Mouse (Mus musculus) ES-Bruce4 (cell line): ENCODE measurements around the gene Polg. TPM values are rescaled to one million over a fixed set of nuclear protein-coding genes. Genes with fewer than 3 reads are reported as not detected.

Experiments used
- H3K27ac ChIP-seq: 2 replicates; pipeline ENCODE4 v1.5.1; 2012; ENCODE audit warnings: low read length, inconsistent platforms; ENCODE audit not compliant: insufficient read depth
- H3K27me3 ChIP-seq: 2 replicates; pipeline ENCODE4 v1.6.1; 2012; ENCODE audit warnings: mild to moderate bottlenecking, low read length, inconsistent platforms; ENCODE audit not compliant: control insufficient read depth, poor library complexity, insufficient read depth, severe bottlenecking
- H3K36me3 ChIP-seq: 2 replicates; pipeline ENCODE4 v1.6.1; 2012; ENCODE audit warnings: inconsistent platforms, mild to moderate bottlenecking, low read length, moderate library complexity; ENCODE audit not compliant: control insufficient read depth, poor library complexity, insufficient read depth, severe bottlenecking
- H3K4me1 ChIP-seq: one replicate; pipeline ENCODE4 v1.8.1; 2011; ENCODE audit warnings: low read length; ENCODE audit not compliant: control insufficient read depth, insufficient read depth
- H3K4me3 ChIP-seq: 2 replicates; pipeline ENCODE4 v1.5.1; 2011; ENCODE audit warnings: low read depth, mild to moderate bottlenecking, low read length
- H3K9ac ChIP-seq: 2 replicates; pipeline ENCODE4 v1.6.1; 2012; ENCODE audit warnings: low read depth, mild to moderate bottlenecking, inconsistent platforms; ENCODE audit not compliant: poor library complexity, severe bottlenecking
- H3K9me3 ChIP-seq: replicated peaks from 2 replicates; pipeline ENCODE4 v1.6.1; 2012; ENCODE audit warnings: mild to moderate bottlenecking, low read length, inconsistent platforms; ENCODE audit not compliant: control insufficient read depth, poor library complexity, insufficient read depth, severe bottlenecking
- CTCF ChIP-seq: IDR thresholded peaks from one replicate; pipeline ENCODE4 v1.8.1; 2011; ENCODE audit warnings: low read depth, low read length
- EP300 ChIP-seq: IDR thresholded peaks from 2 replicates; pipeline ENCODE4 v1.6.1; 2011; ENCODE audit warnings: low read depth, low read length; ENCODE audit not compliant: insufficient read depth
- POLR2A ChIP-seq: IDR thresholded peaks from one replicate; pipeline ENCODE4 v1.8.1; 2011; ENCODE audit warnings: low read length; ENCODE audit not compliant: insufficient read depth
- polyA plus RNA-seq: library from polyadenylated mRNA; stranded (reverse); fragments of >200 nt; gene quantifications from 2 replicates; pipeline ENCODE4 v1.2.4, GENCODE M21; 2011; ENCODE audit warnings: low read depth; ENCODE audit not compliant: missing spikeins, insufficient read depth, insufficient read length

Gene Polg
- polyA plus RNA-seq, 1 experiment = 78.3 TPM

- H3K27ac ChIP-seq = no peak overlapping the region
- H3K36me3 ChIP-seq = no peaks in the 10 kb centered on the region
- TF ChIP-seq EP300 (no peak), CTCF (peak; percentile 63)
- no peak overlapping the region for H3K4me3 ChIP-seq
- H3K9me3 ChIP-seq = no peaks in the 10 kb centered on the region
- H3K9ac ChIP-seq = no peak overlapping the region
- no peaks in the 10 kb centered on the region for H3K27me3 ChIP-seq
- no peaks in the 10 kb centered on the region for H3K4me1 ChIP-seq
These were observed 6.6 kb upstream of the Polg start for GRCm38 (mm10) chr7:79472792-79473191.

- TF ChIP-seq EP300 (no peak), POLR2A (no peak), CTCF (no peak)
- Histone ChIP-seq H3K4me3 (no peak overlapping the region), H3K27ac (no peak overlapping the region), H3K9me3 (no peaks in the 10 kb centered on the region), H3K36me3 (no peaks in the 10 kb centered on the region), H3K4me1 (no peaks in the 10 kb centered on the region), H3K9ac (no peak overlapping the region), H3K27me3 (no peaks in the 10 kb centered on the region)
These were observed 5.3 kb upstream of the Polg start for GRCm38 (mm10) chr7:79471436-79471835.

GRCm38 (mm10) chr7:79470718-79471117 is 4.6 kb upstream of the Polg start:
- Histone ChIP-seq H3K36me3 (no peaks in the 10 kb centered on the region), H3K4me1 (no peaks in the 10 kb centered on the region), H3K27me3 (no peaks in the 10 kb centered on the region), H3K27ac (no peak overlapping the region), H3K4me3 (no peak overlapping the region), H3K9me3 (no peaks in the 10 kb centered on the region), H3K9ac (no peak overlapping the region)
- TF ChIP-seq CTCF (no peak), EP300 (no peak), POLR2A (no peak)

- Histone ChIP-seq H3K27me3 (no peaks in the 10 kb centered on the region), H3K9me3 (no peaks in the 10 kb centered on the region), H3K9ac (no peak overlapping the region), H3K36me3 (no peaks in the 10 kb centered on the region), H3K27ac (no peak overlapping the region), H3K4me3 (no peak overlapping the region), H3K4me1 (no peaks in the 10 kb centered on the region)
- TF ChIP-seq CTCF (no peak), EP300 (no peak), POLR2A (no peak)
These were observed 3.6 kb upstream of the Polg start for GRCm38 (mm10) chr7:79469766-79470165.

GRCm38 (mm10) chr7:79468994-79469393 is 2.8 kb upstream of the Polg start:
- no peaks in the 10 kb centered on the region for H3K36me3 ChIP-seq
- H3K27ac ChIP-seq = no peak overlapping the region
- TF ChIP-seq POLR2A (no peak), CTCF (no peak), EP300 (no peak)
- H3K9me3 ChIP-seq = no peaks in the 10 kb centered on the region
- peaks cover 2% of the 10 kb centered on the region for H3K4me1 ChIP-seq
- H3K27me3 ChIP-seq = no peaks in the 10 kb centered on the region
- no peak overlapping the region for H3K9ac ChIP-seq
- no peak overlapping the region for H3K4me3 ChIP-seq

- no peaks in the 10 kb centered on the region for H3K27me3 ChIP-seq
- H3K4me3 ChIP-seq = no peak overlapping the region
- H3K4me1 ChIP-seq = peaks cover 2% of the 10 kb centered on the region
- no peak overlapping the region for H3K9ac ChIP-seq
- H3K27ac ChIP-seq = no peak overlapping the region
- H3K9me3 ChIP-seq = no peaks in the 10 kb centered on the region
- TF ChIP-seq POLR2A = no peak
- no peak for TF ChIP-seq EP300
- no peaks in the 10 kb centered on the region for H3K36me3 ChIP-seq
These were observed 1.8 kb upstream of the Polg start for GRCm38 (mm10) chr7:79467951-79468350.
